Mouse (Mus musculus) heart, adult 2 months (tissue): ENCODE data around the gene Pi4k2a. TPM values are rescaled to one million over a fixed set of nuclear protein-coding genes. Genes with fewer than 3 reads are reported as not detected.
A peak's percentile ranks its signal among the peaks of the same experiment; 100 is the strongest.

ENCODE experiments used
- DNase-seq, 2 experiments: peaks; one replicate each; pipeline ENCODE4 v3.0.0; 2021
- H3K27ac ChIP-seq: fragments of 200-600 bp; 2 replicates; pipeline ENCODE4 v1.8.1; 2022
- H3K27me3 ChIP-seq: fragments of 200-500 bp; 2 replicates; pipeline ENCODE4 v1.6.1; 2012; ENCODE audit warnings: mild to moderate bottlenecking, low read length, inconsistent platforms, mixed read lengths; ENCODE audit not compliant: control insufficient read depth, insufficient read depth
- H3K36me3 ChIP-seq: fragments of 200-500 bp; 2 replicates; pipeline ENCODE4 v1.6.1; 2012; ENCODE audit warnings: low read length, inconsistent platforms; ENCODE audit not compliant: control insufficient read depth, insufficient read depth
- H3K4me1 ChIP-seq: fragments of 200-500 bp; 2 replicates; pipeline ENCODE4 v1.6.1; 2011; ENCODE audit warnings: low read length; ENCODE audit not compliant: control insufficient read depth, insufficient read depth
- H3K4me3 ChIP-seq: fragments of 200-600 bp; 2 replicates; pipeline ENCODE4 v1.8.1; 2022
- H3K79me2 ChIP-seq: fragments of 200-500 bp; replicated peaks from 2 replicates; pipeline ENCODE4 v1.6.1; 2012; ENCODE audit warnings: mild to moderate bottlenecking, inconsistent platforms, low read length, moderate library complexity, mixed read lengths; ENCODE audit not compliant: control insufficient read depth, insufficient read depth
- H3K9ac ChIP-seq: fragments of 200-500 bp; 2 replicates; pipeline ENCODE4 v1.6.1; 2012; ENCODE audit warnings: low read depth, mild to moderate bottlenecking, control low read depth, inconsistent platforms, low read length, mixed read lengths
- CTCF ChIP-seq: fragments of 200-600 bp; IDR thresholded peaks from 2 replicates; pipeline ENCODE4 v1.8.1; 2022; ENCODE audit warnings: antibody characterized with exemption, mild to moderate bottlenecking, moderate library complexity
- EP300 ChIP-seq: fragments of 200-500 bp; IDR thresholded peaks from 2 replicates; pipeline ENCODE4 v1.6.1; 2011; ENCODE audit warnings: low read depth, low read length, control low read depth; ENCODE audit not compliant: insufficient read depth
- POLR2A ChIP-seq: fragments of 200-500 bp; IDR thresholded peaks from 2 replicates; pipeline ENCODE4 v1.6.1; 2011; ENCODE audit warnings: mild to moderate bottlenecking, low read depth, low read length, control low read depth; ENCODE audit not compliant: insufficient read depth
- WGBS: fragments of 180-500 bp; shearing (Covaris S2); methylation state at CpG from one replicate; pipeline ENCODE4 v1.1.7; 2018; 5-methylcytosine and 5-hydroxymethylcytosine counted together
- intact Hi-C: fragments of 180-260 bp; cut with DNase I; formaldehyde crosslinking; loops from one replicate; pipeline ENCODE4 v1.15.1; 2025
- polyA plus RNA-seq: library from polyadenylated mRNA; depleted of rRNA; stranded (reverse); fragments of >200 nt; gene quantifications from 2 replicates; pipeline ENCODE4 v1.2.3, GENCODE M21; 2012
- total RNA-seq, 2 experiments: library from RNA; stranded (reverse); gene quantifications; 2 replicates each; pipeline ENCODE4 v1.2.3; 2021

The Pi4k2a gene
- total and polyA plus RNA-seq, 3 experiments = 15.1 to 21.3 (median 18.2) TPM

DNA sequence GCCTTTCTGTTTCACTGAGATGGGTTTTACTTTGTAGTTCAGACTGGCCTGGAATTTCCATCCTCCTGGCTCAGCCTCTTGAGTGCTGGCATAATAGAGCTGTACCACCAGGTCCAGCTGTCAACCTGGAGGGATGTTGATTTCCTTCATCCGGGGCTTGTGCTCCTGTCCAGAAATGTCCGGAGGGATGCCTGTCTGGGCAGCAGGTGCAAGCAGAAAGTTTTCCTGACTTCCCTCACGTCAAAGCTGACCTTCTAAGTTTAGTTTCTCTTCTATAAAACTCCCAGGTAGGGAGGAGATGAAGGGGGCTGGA lies 40.0 kb downstream of the Pi4k2a start:
- H3K36me3 ChIP-seq = no peaks in the 10 kb centered on the region
- no peaks in the 10 kb centered on the region for H3K79me2 ChIP-seq
- intact Hi-C loops = loop anchor here (2.0 to 5.0 kb wide), 2 partner anchors 15 to 37 kb away; no protein-coding TSS in a partner anchor
- no peak overlapping the region for H3K4me3 ChIP-seq
- H3K27ac ChIP-seq = peak overlapping the region; percentile 87
- peaks cover 3% of the 10 kb centered on the region; the same call in 1 of the 2 replicates for H3K4me1 ChIP-seq
- DNase-seq = no peak
- WGBS = 58% methylated on average over 3 of the region's 3 CpGs
- no peaks in the 10 kb centered on the region for H3K27me3 ChIP-seq
- H3K9ac ChIP-seq = no peak overlapping the region
- TF ChIP-seq EP300 (no peak), CTCF (no peak), POLR2A (no peak)

DNA sequence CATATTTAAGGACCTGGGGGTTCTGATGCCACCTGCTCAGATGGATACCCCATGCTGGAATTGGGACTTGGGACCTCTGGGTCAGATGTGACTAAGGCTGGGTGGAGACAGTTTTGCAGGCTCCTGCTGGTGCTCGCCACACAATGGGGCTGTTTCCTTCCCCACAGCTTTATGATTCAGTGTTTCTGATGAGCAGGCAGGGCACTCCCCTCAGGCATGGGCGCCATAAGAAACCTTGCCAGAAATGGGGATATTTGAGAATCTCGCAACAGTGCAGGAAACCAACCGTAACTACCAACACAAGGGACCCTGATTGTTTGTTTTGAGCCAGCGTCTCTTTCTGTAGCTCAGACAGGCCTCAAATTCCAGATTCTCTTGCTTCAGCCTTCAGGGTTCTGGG lies 40.8 kb downstream of the Pi4k2a start:
- DNase-seq = peak in 1 of 2 experiments; percentile 40
- H3K79me2 ChIP-seq = no peaks in the 10 kb centered on the region
- peak overlapping the region; percentile 43 for H3K27ac ChIP-seq
- no peaks in the 10 kb centered on the region for H3K36me3 ChIP-seq
- H3K27me3 ChIP-seq = no peaks in the 10 kb centered on the region
- intact Hi-C loops = loop anchor here (2.0 to 5.0 kb wide), 2 partner anchors 14 to 36 kb away; no protein-coding TSS in a partner anchor
- H3K4me3 ChIP-seq = no peak overlapping the region
- H3K9ac ChIP-seq = no peak overlapping the region
- WGBS = 48% methylated on average over 5 of the region's 5 CpGs
- TF ChIP-seq EP300 (no peak), CTCF (no peak), POLR2A (no peak)
- peaks cover 3% of the 10 kb centered on the region; the same call in 1 of the 2 replicates for H3K4me1 ChIP-seq

DNA sequence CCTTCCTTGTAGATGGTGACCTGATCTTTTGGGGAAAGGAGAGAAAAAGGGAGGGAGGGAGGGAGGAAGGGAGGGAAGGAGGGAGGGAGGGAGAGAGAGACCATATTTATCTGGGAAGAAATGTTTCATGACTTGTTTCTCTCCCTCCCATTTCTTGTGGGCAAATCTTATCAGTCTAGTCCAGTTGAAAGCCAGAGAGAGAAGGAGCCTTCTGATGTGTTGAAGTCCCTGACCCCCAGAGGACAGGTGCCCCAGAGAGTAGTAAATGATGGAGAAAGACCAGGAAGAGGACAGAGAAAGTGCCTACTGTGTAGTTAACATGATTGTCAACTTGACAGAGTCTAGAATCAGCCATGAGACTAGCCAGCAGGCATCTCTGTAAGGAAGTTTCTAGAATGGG lies 44.8 kb downstream of the Pi4k2a start:
- H3K4me3 ChIP-seq = no peak overlapping the region
- no peaks in the 10 kb centered on the region for H3K27me3 ChIP-seq
- DNase-seq = no peak
- no peaks in the 10 kb centered on the region for H3K79me2 ChIP-seq
- no peak overlapping the region for H3K9ac ChIP-seq
- intact Hi-C loops = no loop called here
- H3K27ac ChIP-seq = no peak overlapping the region
- H3K4me1 ChIP-seq = no peaks in the 10 kb centered on the region
- no peaks in the 10 kb centered on the region for H3K36me3 ChIP-seq
- no peak for TF ChIP-seq CTCF
- no peak for TF ChIP-seq EP300
- TF ChIP-seq POLR2A = no peak

DNA sequence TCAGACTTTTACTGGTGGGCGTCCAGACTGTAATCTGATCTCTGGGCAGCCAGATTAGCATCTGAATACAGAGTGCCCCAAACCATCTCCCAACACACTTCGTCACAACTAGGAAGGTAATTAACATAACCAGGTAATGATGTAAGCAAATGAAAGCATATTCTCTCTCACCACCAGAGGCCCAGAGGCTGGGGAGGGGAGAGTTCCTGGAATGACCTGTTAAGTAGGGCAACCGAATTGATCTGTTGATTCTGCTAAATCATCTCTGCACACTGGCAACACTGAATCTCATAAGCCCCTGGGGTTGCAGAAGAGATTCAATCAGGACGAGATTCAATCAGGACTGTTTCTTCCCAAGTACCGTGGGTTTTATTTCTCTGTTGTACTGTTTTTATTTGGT lies 45.9 kb downstream of the Pi4k2a start:
- H3K4me1 ChIP-seq = no peaks in the 10 kb centered on the region
- no peak for TF ChIP-seq EP300
- no peak for TF ChIP-seq CTCF
- TF ChIP-seq POLR2A = no peak
- H3K36me3 ChIP-seq = no peaks in the 10 kb centered on the region
- H3K79me2 ChIP-seq = no peaks in the 10 kb centered on the region
- WGBS = 63% methylated on average over 5 of the region's 5 CpGs
- H3K4me3 ChIP-seq = no peak overlapping the region
- no peaks in the 10 kb centered on the region for H3K27me3 ChIP-seq
- DNase-seq = no peak
- intact Hi-C loops = no loop called here
- H3K27ac ChIP-seq = no peak overlapping the region
- H3K9ac ChIP-seq = no peak overlapping the region

DNA sequence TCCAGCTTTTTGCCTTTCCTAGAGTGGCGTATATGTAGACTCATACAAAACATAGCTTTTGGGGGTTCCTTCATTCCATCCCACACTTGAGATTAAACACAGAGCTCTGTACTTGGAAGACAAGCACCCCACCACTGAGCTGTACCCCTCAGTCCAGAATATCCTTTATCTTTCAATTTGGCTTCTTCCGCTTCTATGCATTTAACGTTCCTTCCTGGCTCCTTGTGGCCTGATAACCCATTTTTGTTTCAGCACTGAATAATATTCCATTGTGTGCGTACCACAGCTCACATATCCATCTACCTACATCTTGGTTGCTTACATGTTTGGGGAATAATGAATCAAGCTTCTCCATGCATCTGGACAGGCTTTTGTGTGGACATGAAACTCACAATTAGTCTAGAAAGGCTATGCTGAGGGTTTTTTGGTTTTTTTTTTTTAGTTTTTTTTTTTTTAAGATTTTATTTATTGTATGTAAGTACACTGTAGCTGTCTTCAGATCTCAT lies 47.0 kb downstream of the Pi4k2a start:
- Histone ChIP-seq H3K9ac (no peak overlapping the region), H3K4me1 (no peaks in the 10 kb centered on the region), H3K36me3 (no peaks in the 10 kb centered on the region), H3K27me3 (no peaks in the 10 kb centered on the region), H3K4me3 (no peak overlapping the region), H3K27ac (no peak overlapping the region), H3K79me2 (no peaks in the 10 kb centered on the region)
- intact Hi-C loops = no loop called here
- TF ChIP-seq POLR2A (no peak), EP300 (no peak), CTCF (no peak)
- DNase-seq = no peak
- WGBS = 88% methylated on average over 4 of the region's 4 CpGs

DNA sequence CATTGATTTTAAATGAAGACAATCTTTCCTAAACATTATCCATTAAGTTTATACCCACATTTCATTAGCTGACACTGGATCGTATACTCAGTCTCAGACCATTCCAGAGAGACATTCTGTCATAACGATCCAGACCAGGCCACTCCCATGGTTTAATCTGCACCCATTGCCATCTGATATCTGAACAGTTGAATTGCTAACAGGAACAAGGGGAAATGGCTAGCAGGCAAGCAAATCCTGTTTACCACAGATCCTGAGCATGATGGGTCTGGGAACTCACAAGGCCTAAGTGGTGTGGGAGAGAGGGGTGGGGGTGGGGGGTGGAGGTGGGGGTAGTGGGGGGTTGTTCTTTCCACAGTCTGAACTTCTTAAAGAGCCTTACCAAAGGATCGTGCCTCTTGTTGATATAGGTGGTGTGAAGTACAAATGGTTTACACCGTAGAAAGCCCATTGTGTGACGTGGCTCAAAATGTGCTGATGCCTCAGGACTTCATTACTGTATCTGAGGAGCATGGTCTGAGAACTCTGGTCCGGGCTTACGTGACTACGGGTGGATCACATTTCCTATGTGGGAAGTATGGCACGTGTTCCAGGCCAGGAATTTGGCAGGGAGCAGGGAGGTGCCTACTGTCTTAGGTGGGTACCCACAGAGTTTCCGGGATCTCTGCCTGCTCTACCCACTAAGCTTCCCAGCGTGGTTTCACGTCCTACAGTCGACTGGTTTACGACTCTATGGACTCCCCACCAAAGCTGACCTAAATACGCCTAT lies 48.4 kb downstream of the Pi4k2a start:
- no peak for DNase-seq
- Histone ChIP-seq H3K36me3 (no peaks in the 10 kb centered on the region), H3K4me3 (no peak overlapping the region), H3K27me3 (no peaks in the 10 kb centered on the region), H3K9ac (no peak overlapping the region), H3K27ac (no peak overlapping the region), H3K79me2 (no peaks in the 10 kb centered on the region), H3K4me1 (no peaks in the 10 kb centered on the region)
- WGBS = 80% methylated on average over 15 of the region's 15 CpGs
- TF ChIP-seq EP300 (no peak), CTCF (no peak), POLR2A (no peak)
- intact Hi-C loops = no loop called here
